Mouse (Mus musculus): ENCODE measurements around the gene Fam13c. TPM values are rescaled to one million over a fixed set of nuclear protein-coding genes. Genes with fewer than 3 reads are reported as not detected.
A peak's percentile ranks its signal among the peaks of the same experiment; 100 is the strongest.

Gene Fam13c
- polyA plus RNA-seq, 1 experiment from 2014 or later: 12.7 TPM

DNA sequence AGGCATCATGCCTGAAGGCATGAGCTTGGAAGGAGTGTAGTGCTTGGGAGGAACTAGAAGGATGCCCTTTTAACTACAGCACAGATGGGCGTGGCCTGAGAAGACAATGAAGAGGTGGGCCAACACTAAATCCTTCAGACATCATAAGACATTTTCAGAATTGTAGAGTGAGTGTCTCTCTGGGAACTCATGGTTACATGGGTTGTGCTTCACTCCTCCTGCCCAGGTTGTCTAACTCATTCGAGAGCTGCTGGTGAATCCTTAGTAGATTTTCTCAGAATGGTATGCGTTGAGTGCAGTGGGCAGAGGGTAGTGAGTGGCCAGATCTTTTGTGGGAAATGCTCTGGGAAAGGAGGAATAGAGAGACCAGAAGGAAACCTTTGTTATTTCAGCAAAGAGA, 53.6 kb downstream of the Fam13c start:
- Histone ChIP-seq H3K9ac (ENCODE audit: low read length) (no peak overlapping the region), H3K4me2 (ENCODE audit: low read length) (no peak overlapping the region), H3K4me3 (ENCODE audit: control insufficient read depth in 1 of 2, insufficient read depth in 1 of 2, low read depth in 1 of 2, low read length in 2 of 2) (no peak overlapping the region), H3K27ac (replicated peaks in 1 of 2; ENCODE audit: control insufficient read depth in 1 of 2, insufficient read depth in 1 of 2, low read depth in 2 of 2, low read length in 2 of 2) (peak overlapping the region; percentile 64 to 74), H3K4me1 (ENCODE audit: control insufficient read depth in 2 of 2, insufficient read depth in 2 of 2, low read length in 2 of 2) (peaks cover 0 to 4% of the 10 kb centered on the region in 2 experiments; a peak in 3 of 4 replicates), H3K9me3 (ENCODE audit: control insufficient read depth, low read length) (no peaks in the 10 kb centered on the region), H3K36me3 (ENCODE audit: control insufficient read depth, insufficient read depth, low read length) (no peaks in the 10 kb centered on the region), H3K27me3 (ENCODE audit: control insufficient read depth, insufficient read depth, low read length) (no peaks in the 10 kb centered on the region)
- 71% methylated on average over 3 of the region's 3 CpGs for WGBS
- ATAC-seq (ENCODE audit: insufficient number of reproducible peaks, insufficient read depth, low FRiP score, low read depth): no peak; the same call in 1 of the 2 replicates

DNA sequence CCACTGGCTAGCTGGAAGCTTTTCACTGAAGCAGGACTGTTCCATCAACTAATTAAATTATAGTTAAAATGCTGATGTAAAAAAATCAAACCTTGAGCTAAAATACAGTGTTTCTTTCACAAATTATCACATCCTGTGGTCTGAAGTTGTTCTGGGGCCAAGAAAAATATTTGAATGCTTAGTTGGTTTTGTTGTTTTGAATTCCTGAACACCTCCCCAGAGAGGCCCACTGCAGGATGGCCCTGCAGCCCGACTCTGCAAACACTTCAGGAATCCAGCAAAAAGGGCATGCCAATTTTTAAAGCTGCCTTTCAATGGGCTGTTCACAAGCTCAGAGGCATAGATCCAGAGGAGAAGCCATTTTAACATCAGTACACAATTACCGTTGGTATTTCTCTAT, 54.2 kb downstream of the Fam13c start:
- no peaks in the 10 kb centered on the region for H3K36me3 ChIP-seq (ENCODE audit: control insufficient read depth, insufficient read depth, low read length)
- H3K27me3 ChIP-seq (ENCODE audit: control insufficient read depth, insufficient read depth, low read length): no peaks in the 10 kb centered on the region
- no peak overlapping the region for H3K4me2 ChIP-seq (ENCODE audit: low read length)
- peaks cover 0 to 4% of the 10 kb centered on the region in 2 experiments; a peak in 3 of 4 replicates for H3K4me1 ChIP-seq (ENCODE audit: control insufficient read depth in 2 of 2, insufficient read depth in 2 of 2, low read length in 2 of 2)
- peak; percentile 51; the same call in 1 of the 2 replicates for ATAC-seq (ENCODE audit: insufficient number of reproducible peaks, insufficient read depth, low FRiP score, low read depth)
- WGBS: 43% methylated on average over 2 of the region's 2 CpGs
- no peaks in the 10 kb centered on the region for H3K9me3 ChIP-seq (ENCODE audit: control insufficient read depth, low read length)
- no peak overlapping the region for H3K9ac ChIP-seq (ENCODE audit: low read length)
- peak overlapping the region; percentile 64 to 67 for H3K27ac ChIP-seq (replicated peaks in 1 of 2; ENCODE audit: control insufficient read depth in 1 of 2, insufficient read depth in 1 of 2, low read depth in 2 of 2, low read length in 2 of 2)
- H3K4me3 ChIP-seq (ENCODE audit: control insufficient read depth in 1 of 2, insufficient read depth in 1 of 2, low read depth in 1 of 2, low read length in 2 of 2): no peak overlapping the region

DNA sequence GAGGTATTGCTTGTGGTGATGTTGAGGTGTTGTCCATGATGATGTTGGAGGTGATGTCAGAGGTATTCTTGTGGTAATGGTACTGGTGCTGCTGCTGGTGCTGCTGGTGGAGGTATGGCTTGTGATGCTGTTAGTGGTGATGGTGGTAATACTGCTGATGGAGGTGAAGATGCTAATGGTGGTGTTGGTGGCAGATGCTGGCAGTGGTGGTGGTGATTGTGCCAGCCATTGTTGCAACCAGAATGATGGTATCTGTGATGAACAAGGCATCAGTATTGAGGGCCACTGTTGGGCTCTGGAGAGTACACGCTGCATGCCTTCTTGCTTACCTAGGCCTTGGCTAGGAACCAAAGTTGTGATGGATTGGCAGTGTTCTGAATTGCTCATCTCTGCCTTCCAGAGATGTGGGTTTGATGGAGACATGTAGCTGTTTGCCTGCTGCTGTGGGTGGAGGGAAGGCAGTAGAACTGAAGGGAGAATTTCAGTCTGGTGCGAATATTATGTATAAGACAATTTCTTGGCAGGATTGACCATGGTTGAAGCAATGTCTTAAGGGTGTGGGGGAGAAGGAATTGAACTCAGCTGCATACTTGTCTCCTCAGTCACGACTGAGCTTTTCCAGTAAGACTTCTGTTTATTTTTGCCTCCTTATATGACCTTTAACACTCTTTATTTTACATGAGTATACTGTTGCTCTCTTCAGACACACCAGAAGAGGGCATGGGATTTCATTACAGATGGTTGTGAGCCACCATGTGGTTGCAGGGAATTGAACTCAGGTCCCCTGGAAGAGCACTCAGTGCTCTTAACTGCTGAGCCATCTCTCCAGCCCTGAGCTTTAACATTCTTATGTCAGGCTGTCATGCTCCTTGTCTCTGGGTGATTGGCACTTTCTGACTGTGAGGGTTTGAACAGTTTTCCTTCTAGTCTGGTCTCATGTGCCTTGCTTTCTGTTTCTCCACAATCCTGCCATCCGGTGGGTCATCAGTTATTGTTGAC, 55.1 kb downstream of the Fam13c start:
- Histone ChIP-seq H3K4me2 (ENCODE audit: low read length) (no peak overlapping the region), H3K27ac (replicated peaks in 1 of 2; ENCODE audit: control insufficient read depth in 1 of 2, insufficient read depth in 1 of 2, low read depth in 2 of 2, low read length in 2 of 2) (peak overlapping the region; percentile 55 to 67), H3K9ac (ENCODE audit: low read length) (no peak overlapping the region), H3K4me3 (ENCODE audit: control insufficient read depth in 1 of 2, insufficient read depth in 1 of 2, low read depth in 1 of 2, low read length in 2 of 2) (no peak overlapping the region), H3K9me3 (ENCODE audit: control insufficient read depth, low read length) (no peaks in the 10 kb centered on the region), H3K27me3 (ENCODE audit: control insufficient read depth, insufficient read depth, low read length) (no peaks in the 10 kb centered on the region), H3K36me3 (ENCODE audit: control insufficient read depth, insufficient read depth, low read length) (no peaks in the 10 kb centered on the region), H3K4me1 (ENCODE audit: control insufficient read depth in 2 of 2, insufficient read depth in 2 of 2, low read length in 2 of 2) (peaks cover 0 to 4% of the 10 kb centered on the region in 2 experiments; a peak in 3 of 4 replicates)
- ATAC-seq (ENCODE audit: insufficient number of reproducible peaks, insufficient read depth, low FRiP score, low read depth): no peak
- WGBS: 72% methylated on average over 4 of the region's 4 CpGs

DNA sequence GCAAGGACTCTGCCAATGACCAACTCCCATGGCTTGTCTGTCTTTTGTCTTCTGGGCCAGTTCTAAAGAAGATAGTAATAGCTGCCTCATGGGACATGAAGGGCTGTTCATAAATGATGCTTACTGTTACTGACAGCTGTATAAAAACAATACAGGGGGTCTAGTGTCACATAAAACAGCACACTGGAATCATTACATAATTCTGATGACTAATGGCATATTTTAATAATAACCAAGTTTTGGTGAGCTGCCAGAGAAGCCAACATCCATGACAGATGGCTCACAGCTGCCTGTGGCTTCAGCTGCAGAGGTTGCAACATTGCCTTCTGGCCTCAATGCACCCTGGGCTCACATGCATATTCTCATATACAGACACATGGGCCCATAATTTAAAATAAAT, 56.7 kb downstream of the Fam13c start:
- no peak for ATAC-seq (ENCODE audit: insufficient number of reproducible peaks, insufficient read depth, low FRiP score, low read depth)

DNA sequence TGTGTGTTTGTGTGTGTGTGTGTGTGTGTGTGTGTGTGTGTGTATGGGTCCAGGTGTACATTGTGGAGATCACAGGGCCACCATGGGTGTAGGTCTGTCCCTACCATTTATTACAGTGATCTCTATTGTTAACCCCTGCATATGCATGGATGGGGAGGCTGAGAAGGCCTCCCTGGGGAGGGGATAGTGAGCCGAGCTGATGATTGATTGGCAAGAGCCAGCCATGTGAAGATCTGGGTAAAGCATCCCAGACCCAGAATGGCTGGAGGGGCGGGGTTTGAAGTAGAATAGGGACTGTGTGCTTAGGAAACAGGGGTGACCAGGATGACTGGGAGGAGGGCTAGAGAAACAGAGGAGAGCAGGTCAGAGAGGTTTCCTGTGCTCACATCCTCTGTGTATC, 58.0 kb downstream of the Fam13c start:
- Histone ChIP-seq H3K9ac (ENCODE audit: low read length) (no peak overlapping the region), H3K4me2 (ENCODE audit: low read length) (no peak overlapping the region), H3K36me3 (ENCODE audit: control insufficient read depth, insufficient read depth, low read length) (no peaks in the 10 kb centered on the region), H3K4me3 (ENCODE audit: control insufficient read depth in 1 of 2, insufficient read depth in 1 of 2, low read depth in 1 of 2, low read length in 2 of 2) (no peak overlapping the region), H3K4me1 (ENCODE audit: control insufficient read depth in 2 of 2, insufficient read depth in 2 of 2, low read length in 2 of 2) (peaks cover 0 to 4% of the 10 kb centered on the region in 2 experiments; a peak in 3 of 4 replicates), H3K27me3 (ENCODE audit: control insufficient read depth, insufficient read depth, low read length) (no peaks in the 10 kb centered on the region), H3K9me3 (ENCODE audit: control insufficient read depth, low read length) (0 out of 2 replicates have a peak, but pooled peaks cover 4% of the 10 kb centered on the region), H3K27ac (replicated peaks in 1 of 2; ENCODE audit: control insufficient read depth in 1 of 2, insufficient read depth in 1 of 2, low read depth in 2 of 2, low read length in 2 of 2) (no peak overlapping the region)
- 52% methylated on average over 2 of the region's 2 CpGs for WGBS
- no peak for ATAC-seq (ENCODE audit: insufficient number of reproducible peaks, insufficient read depth, low FRiP score, low read depth)

More for the DNA sequence above, 56.7 kb downstream of the Fam13c start:
- Histone ChIP-seq H3K4me1 (ENCODE audit: control insufficient read depth in 2 of 2, insufficient read depth in 2 of 2, low read length in 2 of 2) (peaks cover 0 to 4% of the 10 kb centered on the region in 2 experiments; a peak in 3 of 4 replicates), H3K36me3 (ENCODE audit: control insufficient read depth, insufficient read depth, low read length) (no peaks in the 10 kb centered on the region), H3K9me3 (ENCODE audit: control insufficient read depth, low read length) (0 out of 2 replicates have a peak, but pooled peaks cover 4% of the 10 kb centered on the region), H3K4me3 (ENCODE audit: control insufficient read depth in 1 of 2, insufficient read depth in 1 of 2, low read depth in 1 of 2, low read length in 2 of 2) (no peak overlapping the region), H3K4me2 (ENCODE audit: low read length) (no peak overlapping the region), H3K27me3 (ENCODE audit: control insufficient read depth, insufficient read depth, low read length) (no peaks in the 10 kb centered on the region), H3K9ac (ENCODE audit: low read length) (no peak overlapping the region), H3K27ac (replicated peaks in 1 of 2; ENCODE audit: control insufficient read depth in 1 of 2, insufficient read depth in 1 of 2, low read depth in 2 of 2, low read length in 2 of 2) (no peak overlapping the region)

DNA sequence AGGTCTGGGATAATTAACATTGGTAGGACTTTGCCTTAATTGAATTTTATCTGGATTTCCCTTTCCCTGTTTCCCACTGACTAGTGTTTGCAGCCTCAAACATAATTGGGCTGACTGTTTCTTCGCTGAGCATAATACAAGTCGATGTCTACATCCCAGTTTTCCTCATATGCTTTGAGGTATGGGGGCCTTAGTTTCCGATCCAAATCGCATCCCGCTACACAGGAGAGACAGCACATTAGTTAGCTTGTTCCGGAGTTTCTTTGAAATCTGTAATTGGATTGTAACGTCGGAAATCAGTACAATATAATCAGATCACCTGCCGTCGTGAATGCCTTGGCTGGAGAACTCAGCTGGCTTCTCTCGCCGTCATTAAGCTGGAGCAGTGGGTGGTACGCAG, 59.0 kb downstream of the Fam13c start:
- WGBS: 51% methylated on average over 13 of the region's 13 CpGs
- H3K27me3 ChIP-seq (ENCODE audit: control insufficient read depth, insufficient read depth, low read length): no peaks in the 10 kb centered on the region
- no peak overlapping the region for H3K27ac ChIP-seq (replicated peaks in 1 of 2; ENCODE audit: control insufficient read depth in 1 of 2, insufficient read depth in 1 of 2, low read depth in 2 of 2, low read length in 2 of 2)
- H3K4me1 ChIP-seq (ENCODE audit: control insufficient read depth in 2 of 2, insufficient read depth in 2 of 2, low read length in 2 of 2): peaks cover 0 to 4% of the 10 kb centered on the region in 2 experiments; a peak in 3 of 4 replicates
- H3K9ac ChIP-seq (ENCODE audit: low read length): no peak overlapping the region
- 0 out of 2 replicates have a peak, but pooled peaks cover 4% of the 10 kb centered on the region for H3K9me3 ChIP-seq (ENCODE audit: control insufficient read depth, low read length)
- H3K4me3 ChIP-seq (ENCODE audit: control insufficient read depth in 1 of 2, insufficient read depth in 1 of 2, low read depth in 1 of 2, low read length in 2 of 2): no peak overlapping the region
- no peaks in the 10 kb centered on the region for H3K36me3 ChIP-seq (ENCODE audit: control insufficient read depth, insufficient read depth, low read length)
- no peak for ATAC-seq (ENCODE audit: insufficient number of reproducible peaks, insufficient read depth, low FRiP score, low read depth)
- H3K4me2 ChIP-seq (ENCODE audit: low read length): no peak overlapping the region

DNA sequence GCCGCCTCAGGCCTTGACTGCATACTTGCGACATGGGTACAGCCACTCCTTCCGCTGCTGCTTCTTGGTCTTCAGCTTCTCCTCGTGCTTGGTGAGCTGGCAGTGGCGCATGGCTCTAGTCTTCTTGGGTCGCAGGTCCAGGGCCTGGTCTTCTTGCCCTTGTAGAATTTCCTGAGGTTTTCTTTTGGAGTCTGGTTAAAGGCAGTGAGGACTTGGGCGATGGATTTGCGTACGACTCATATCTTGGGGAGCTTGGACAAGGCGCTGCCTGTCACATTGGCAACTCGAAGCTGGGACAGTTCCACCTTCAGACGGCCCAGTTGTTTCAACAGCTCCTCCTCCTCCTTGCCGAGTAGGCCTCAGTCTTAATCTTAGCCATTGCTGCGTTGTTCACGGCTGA, 64.6 kb downstream of the Fam13c start:
- H3K4me1 ChIP-seq (ENCODE audit: control insufficient read depth in 2 of 2, insufficient read depth in 2 of 2, low read length in 2 of 2): peaks cover 4 to 6% of the 10 kb centered on the region in 2 experiments; a peak in 3 of 4 replicates
- H3K9me3 ChIP-seq (ENCODE audit: control insufficient read depth, low read length): peaks cover 12% of the 10 kb centered on the region; the same call in 1 of the 2 replicates
- WGBS: 86% methylated on average over 15 of the region's 15 CpGs
- H3K27ac ChIP-seq (replicated peaks in 1 of 2; ENCODE audit: control insufficient read depth in 1 of 2, insufficient read depth in 1 of 2, low read depth in 2 of 2, low read length in 2 of 2): no peak overlapping the region
- H3K9ac ChIP-seq (ENCODE audit: low read length): no peak overlapping the region
- H3K4me2 ChIP-seq (ENCODE audit: low read length): no peak overlapping the region
- no peaks in the 10 kb centered on the region for H3K36me3 ChIP-seq (ENCODE audit: control insufficient read depth, insufficient read depth, low read length)
- H3K4me3 ChIP-seq (ENCODE audit: control insufficient read depth in 1 of 2, insufficient read depth in 1 of 2, low read depth in 1 of 2, low read length in 2 of 2): no peak overlapping the region
- no peaks in the 10 kb centered on the region for H3K27me3 ChIP-seq (ENCODE audit: control insufficient read depth, insufficient read depth, low read length)
- no peak for ATAC-seq (ENCODE audit: insufficient number of reproducible peaks, insufficient read depth, low FRiP score, low read depth)
